Mouse (Mus musculus): ENCODE measurements at regions not wholly inside any gene's neighbourhood (a gene's known extent, or its start where the extent isn't known, plus 50 kb on each side); places are given as distances from the start of the nearest gene placed in this dataset.

- ATAC-seq (replicated peaks; ENCODE audit: low FRiP score), result no peak
- 61% methylated on average over 2 of the region's 2 CpGs for WGBS
- DNase-seq (ENCODE audit: low spot score), result no peak
Measured at GRCm38 (mm10) chr19:26068553-26068952, 396.3 kb downstream of the Dmrt2 start.

GRCm38 (mm10) chr19:26069908-26070307, 397.7 kb downstream of the Dmrt2 start:
- Histone ChIP-seq H3K9ac (ENCODE audit: low read length) (no peak overlapping the region), H3K4me3 (ENCODE audit: low read depth, low read length) (no peak overlapping the region), H3K27ac (ENCODE audit: low read depth, low read length) (no peak overlapping the region), H3K4me1 (replicated peaks; ENCODE audit: control insufficient read depth, insufficient read depth, low read length) (no peaks in the 10 kb centered on the region), H3K4me2 (ENCODE audit: low read depth, low read length, severe bottlenecking) (no peak overlapping the region), H3K9me3 (ENCODE audit: control insufficient read depth, low read length) (no peaks in the 10 kb centered on the region), H3K27me3 (ENCODE audit: control insufficient read depth, insufficient read depth, low read length) (no peaks in the 10 kb centered on the region), H3K36me3 (ENCODE audit: control insufficient read depth, insufficient read depth, low read length) (no peaks in the 10 kb centered on the region)
- ATAC-seq (replicated peaks; ENCODE audit: low FRiP score) (no peak), DNase-seq (ENCODE audit: low spot score) (no peak)
- WGBS, result 84% methylated on average over 3 of the region's 3 CpGs

More at GRCm38 (mm10) chr19:26068553-26068952, 396.3 kb downstream of the Dmrt2 start:
- Histone ChIP-seq H3K27me3 (ENCODE audit: control insufficient read depth, insufficient read depth, low read length) (no peaks in the 10 kb centered on the region), H3K4me2 (ENCODE audit: low read depth, low read length, severe bottlenecking) (no peak overlapping the region), H3K9me3 (ENCODE audit: control insufficient read depth, low read length) (no peaks in the 10 kb centered on the region), H3K4me1 (replicated peaks; ENCODE audit: control insufficient read depth, insufficient read depth, low read length) (no peaks in the 10 kb centered on the region), H3K4me3 (ENCODE audit: low read depth, low read length) (no peak overlapping the region), H3K36me3 (ENCODE audit: control insufficient read depth, insufficient read depth, low read length) (no peaks in the 10 kb centered on the region), H3K9ac (ENCODE audit: low read length) (no peak overlapping the region), H3K27ac (ENCODE audit: low read depth, low read length) (no peak overlapping the region)

DNA sequence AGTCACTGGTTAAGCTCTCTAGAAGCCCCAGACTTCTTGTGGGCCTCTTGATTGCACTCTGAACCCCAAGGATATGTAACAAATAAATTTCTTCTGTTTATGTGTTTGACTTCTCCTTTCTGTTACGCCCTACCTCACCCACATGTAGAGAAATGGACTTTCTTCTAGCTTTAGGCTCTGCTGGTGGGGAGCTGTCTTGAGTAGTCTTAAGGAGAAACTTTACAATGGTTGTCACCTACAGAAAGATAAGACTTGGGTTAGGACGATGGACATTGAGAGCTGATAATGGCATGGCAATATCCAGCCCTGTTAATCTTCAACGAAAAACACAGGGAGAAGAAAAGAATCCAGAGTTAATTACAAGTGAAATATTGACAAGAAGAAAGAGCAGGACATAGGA, 416.1 kb downstream of the Dmrt2 start:
- no peak for DNase-seq (ENCODE audit: low spot score)
- no peaks in the 10 kb centered on the region for H3K27me3 ChIP-seq (ENCODE audit: control insufficient read depth, insufficient read depth, low read length)
- WGBS, result 80% methylated on average over 3 of the region's 3 CpGs

GRCm38 (mm10) chr19:26091386-26091785, 419.2 kb downstream of the Dmrt2 start:
- no peak overlapping the region for H3K9ac ChIP-seq (ENCODE audit: low read length)
- no peak for ATAC-seq (replicated peaks; ENCODE audit: low FRiP score)
- H3K4me3 ChIP-seq (ENCODE audit: low read depth, low read length), result no peak overlapping the region
- DNase-seq (ENCODE audit: low spot score), result no peak
- no peaks in the 10 kb centered on the region for H3K27me3 ChIP-seq (ENCODE audit: control insufficient read depth, insufficient read depth, low read length)
- H3K9me3 ChIP-seq (ENCODE audit: control insufficient read depth, low read length), result no peaks in the 10 kb centered on the region
- H3K4me1 ChIP-seq (replicated peaks; ENCODE audit: control insufficient read depth, insufficient read depth, low read length), result no peaks in the 10 kb centered on the region
- H3K4me2 ChIP-seq (ENCODE audit: low read depth, low read length, severe bottlenecking), result no peak overlapping the region
- WGBS, result 87% methylated on average over 8 of the region's 8 CpGs
- no peaks in the 10 kb centered on the region for H3K36me3 ChIP-seq (ENCODE audit: control insufficient read depth, insufficient read depth, low read length)
- no peak overlapping the region for H3K27ac ChIP-seq (ENCODE audit: low read depth, low read length)

More for the DNA sequence above, 416.1 kb downstream of the Dmrt2 start:
- H3K4me2 ChIP-seq (ENCODE audit: low read depth, low read length, severe bottlenecking), result no peak overlapping the region
- H3K9me3 ChIP-seq (ENCODE audit: control insufficient read depth, low read length), result no peaks in the 10 kb centered on the region
- ATAC-seq (replicated peaks; ENCODE audit: low FRiP score), result no peak
- no peaks in the 10 kb centered on the region for H3K4me1 ChIP-seq (replicated peaks; ENCODE audit: control insufficient read depth, insufficient read depth, low read length)
- no peak overlapping the region for H3K9ac ChIP-seq (ENCODE audit: low read length)
- H3K27ac ChIP-seq (ENCODE audit: low read depth, low read length), result no peak overlapping the region
- H3K4me3 ChIP-seq (ENCODE audit: low read depth, low read length), result no peak overlapping the region
- no peaks in the 10 kb centered on the region for H3K36me3 ChIP-seq (ENCODE audit: control insufficient read depth, insufficient read depth, low read length)

DNA sequence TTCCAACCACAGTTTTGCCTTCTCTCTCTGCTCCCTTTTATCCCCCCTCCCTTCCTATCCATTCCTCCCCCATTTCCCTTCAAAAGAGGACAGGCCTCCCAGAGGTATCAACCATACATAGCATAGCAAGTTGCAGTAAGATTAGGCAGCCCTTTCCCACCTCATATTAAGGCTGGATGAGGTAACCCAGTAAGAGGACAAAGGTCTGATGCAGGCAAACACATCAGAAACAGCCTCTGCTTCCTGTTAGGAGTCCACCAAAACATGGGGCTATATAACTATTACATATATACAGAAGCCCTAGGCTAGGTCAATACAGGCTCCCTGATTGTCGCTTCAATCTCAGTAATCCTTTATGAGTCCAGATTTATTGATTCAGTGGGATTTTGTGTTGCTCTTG, 421.6 kb downstream of the Dmrt2 start:
- Histone ChIP-seq H3K9ac (ENCODE audit: low read length) (no peak overlapping the region), H3K4me2 (ENCODE audit: low read depth, low read length, severe bottlenecking) (no peak overlapping the region), H3K4me3 (ENCODE audit: low read depth, low read length) (no peak overlapping the region), H3K27ac (ENCODE audit: low read depth, low read length) (no peak overlapping the region), H3K36me3 (ENCODE audit: control insufficient read depth, insufficient read depth, low read length) (no peaks in the 10 kb centered on the region), H3K9me3 (ENCODE audit: control insufficient read depth, low read length) (no peaks in the 10 kb centered on the region), H3K27me3 (ENCODE audit: control insufficient read depth, insufficient read depth, low read length) (no peaks in the 10 kb centered on the region), H3K4me1 (replicated peaks; ENCODE audit: control insufficient read depth, insufficient read depth, low read length) (no peaks in the 10 kb centered on the region)
- ATAC-seq (replicated peaks; ENCODE audit: low FRiP score) (no peak), DNase-seq (ENCODE audit: low spot score) (no peak)
- 97% methylated on average over 1 of the region's 1 CpGs for WGBS

DNA sequence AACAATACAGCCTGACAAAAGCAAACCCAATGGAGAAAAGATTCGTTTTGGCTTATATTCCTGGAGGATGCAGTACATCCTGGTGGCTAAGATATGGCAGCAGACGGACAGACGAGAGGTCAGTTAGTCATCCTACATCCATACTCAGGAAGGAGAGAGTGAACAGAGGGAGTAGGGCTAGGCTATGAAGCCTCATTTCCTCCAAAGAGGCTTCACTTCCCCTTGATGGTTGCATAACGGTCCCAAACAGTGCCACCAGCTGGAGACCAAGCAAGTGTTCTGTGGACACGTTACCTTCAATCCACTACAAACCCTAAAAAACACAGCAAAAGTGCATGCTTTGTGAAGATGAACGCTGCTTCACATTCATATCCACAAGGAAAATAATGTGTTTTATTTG, 442.1 kb downstream of the Dmrt2 start:
- WGBS, result 84% methylated on average over 6 of the region's 6 CpGs

GRCm38 (mm10) chr19:26128423-26128822, 456.2 kb downstream of the Dmrt2 start:
- Histone ChIP-seq H3K36me3 (ENCODE audit: control insufficient read depth, insufficient read depth, low read length) (no peaks in the 10 kb centered on the region), H3K9ac (ENCODE audit: low read length) (no peak overlapping the region), H3K27me3 (ENCODE audit: control insufficient read depth, insufficient read depth, low read length) (no peaks in the 10 kb centered on the region), H3K4me3 (ENCODE audit: low read depth, low read length) (no peak overlapping the region), H3K9me3 (ENCODE audit: control insufficient read depth, low read length) (no peaks in the 10 kb centered on the region), H3K4me1 (replicated peaks; ENCODE audit: control insufficient read depth, insufficient read depth, low read length) (no peaks in the 10 kb centered on the region), H3K27ac (ENCODE audit: low read depth, low read length) (no peak overlapping the region), H3K4me2 (ENCODE audit: low read depth, low read length, severe bottlenecking) (no peak overlapping the region)
- no peak for ATAC-seq (replicated peaks; ENCODE audit: low FRiP score)
- WGBS, result 75% methylated on average over 2 of the region's 2 CpGs
- DNase-seq (ENCODE audit: low spot score), result no peak

More for the DNA sequence above, 442.1 kb downstream of the Dmrt2 start:
- Histone ChIP-seq H3K4me3 (ENCODE audit: low read depth, low read length) (no peak overlapping the region), H3K9ac (ENCODE audit: low read length) (no peak overlapping the region), H3K4me2 (ENCODE audit: low read depth, low read length, severe bottlenecking) (no peak overlapping the region), H3K9me3 (ENCODE audit: control insufficient read depth, low read length) (no peaks in the 10 kb centered on the region), H3K27me3 (ENCODE audit: control insufficient read depth, insufficient read depth, low read length) (no peaks in the 10 kb centered on the region), H3K36me3 (ENCODE audit: control insufficient read depth, insufficient read depth, low read length) (no peaks in the 10 kb centered on the region), H3K4me1 (replicated peaks; ENCODE audit: control insufficient read depth, insufficient read depth, low read length) (no peaks in the 10 kb centered on the region), H3K27ac (ENCODE audit: low read depth, low read length) (no peak overlapping the region)
- ATAC-seq (replicated peaks; ENCODE audit: low FRiP score) (no peak), DNase-seq (ENCODE audit: low spot score) (no peak)

DNA sequence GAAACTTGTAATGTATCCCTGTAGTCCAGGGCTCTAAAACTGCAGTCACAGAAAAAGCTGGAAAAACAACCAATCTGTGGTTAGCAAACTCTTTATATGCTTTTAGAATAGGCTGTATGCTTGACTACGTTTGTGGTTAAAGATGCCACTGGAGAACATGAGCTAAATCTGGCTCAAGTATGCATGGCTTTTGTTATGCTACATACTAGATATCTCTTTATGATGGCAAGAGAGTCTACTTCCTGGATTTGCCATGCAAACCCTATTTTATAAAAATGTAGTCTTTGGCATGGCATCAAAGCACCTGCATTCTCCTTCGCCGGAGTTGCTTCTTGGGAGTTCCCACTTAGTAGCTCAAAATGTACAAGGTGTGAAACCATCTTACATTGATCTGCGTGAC, 462.2 kb downstream of the Dmrt2 start:
- no peak overlapping the region for H3K4me2 ChIP-seq (ENCODE audit: low read depth, low read length, severe bottlenecking)
- no peak for ATAC-seq (replicated peaks; ENCODE audit: low FRiP score)
- no peak overlapping the region for H3K4me3 ChIP-seq (ENCODE audit: low read depth, low read length)
- WGBS, result 93% methylated on average over 4 of the region's 4 CpGs
- no peaks in the 10 kb centered on the region for H3K4me1 ChIP-seq (replicated peaks; ENCODE audit: control insufficient read depth, insufficient read depth, low read length)
- no peaks in the 10 kb centered on the region for H3K36me3 ChIP-seq (ENCODE audit: control insufficient read depth, insufficient read depth, low read length)
- DNase-seq (ENCODE audit: low spot score), result no peak
- no peaks in the 10 kb centered on the region for H3K27me3 ChIP-seq (ENCODE audit: control insufficient read depth, insufficient read depth, low read length)
- no peak overlapping the region for H3K9ac ChIP-seq (ENCODE audit: low read length)
- no peaks in the 10 kb centered on the region for H3K9me3 ChIP-seq (ENCODE audit: control insufficient read depth, low read length)
- H3K27ac ChIP-seq (ENCODE audit: low read depth, low read length), result no peak overlapping the region

GRCm38 (mm10) chr19:26135398-26136104, 463.3 kb downstream of the Dmrt2 start:
- no peaks in the 10 kb centered on the region for H3K36me3 ChIP-seq (ENCODE audit: control insufficient read depth, insufficient read depth, low read length)
- WGBS, result 8% methylated on average over 2 of the region's 2 CpGs
- ATAC-seq (replicated peaks; ENCODE audit: low FRiP score), result peak; percentile 65; the same call in 1 of the 2 replicates

More at GRCm38 (mm10) chr19:26135398-26136104, 463.3 kb downstream of the Dmrt2 start:
- H3K27ac ChIP-seq (ENCODE audit: low read depth, low read length), result no peak overlapping the region
- H3K4me3 ChIP-seq (ENCODE audit: low read depth, low read length), result no peak overlapping the region
- H3K27me3 ChIP-seq (ENCODE audit: control insufficient read depth, insufficient read depth, low read length), result no peaks in the 10 kb centered on the region
- no peaks in the 10 kb centered on the region for H3K4me1 ChIP-seq (replicated peaks; ENCODE audit: control insufficient read depth, insufficient read depth, low read length)
- DNase-seq (ENCODE audit: low spot score), result no peak
- H3K9ac ChIP-seq (ENCODE audit: low read length), result no peak overlapping the region
- H3K4me2 ChIP-seq (ENCODE audit: low read depth, low read length, severe bottlenecking), result no peak overlapping the region
- no peaks in the 10 kb centered on the region for H3K9me3 ChIP-seq (ENCODE audit: control insufficient read depth, low read length)

Measured in forebrain, embryonic 11.5 days (tissue).